Mouse (Mus musculus) B cell, adult 2 months (primary cell): ENCODE data around the gene Klhl26.

Source experiments
- DNase-seq, 2 experiments: peaks; one replicate each; pipeline ENCODE4 v3.0.0; 2022

Klhl26 gene

DNA sequence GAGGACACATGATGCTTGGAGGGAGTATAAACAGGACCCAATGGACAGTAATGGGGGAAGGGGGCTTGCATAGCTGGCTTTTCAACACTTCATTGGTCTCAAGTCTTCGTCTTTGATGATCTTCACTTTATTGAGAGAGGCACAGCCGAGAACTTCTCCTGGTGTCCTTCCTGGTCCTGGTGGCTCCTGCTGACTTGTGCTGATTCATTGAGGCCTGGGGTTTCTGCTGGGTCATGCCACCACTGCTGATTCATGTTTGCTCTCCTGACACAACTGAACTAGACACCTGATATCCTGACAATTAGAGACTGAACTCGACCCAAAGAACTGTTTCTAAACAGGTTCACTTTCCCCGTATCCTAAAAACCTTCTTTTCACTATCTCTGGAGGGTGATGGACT lies 33.4 kb downstream of the Klhl26 start:
- DNase-seq, result no peak

DNA sequence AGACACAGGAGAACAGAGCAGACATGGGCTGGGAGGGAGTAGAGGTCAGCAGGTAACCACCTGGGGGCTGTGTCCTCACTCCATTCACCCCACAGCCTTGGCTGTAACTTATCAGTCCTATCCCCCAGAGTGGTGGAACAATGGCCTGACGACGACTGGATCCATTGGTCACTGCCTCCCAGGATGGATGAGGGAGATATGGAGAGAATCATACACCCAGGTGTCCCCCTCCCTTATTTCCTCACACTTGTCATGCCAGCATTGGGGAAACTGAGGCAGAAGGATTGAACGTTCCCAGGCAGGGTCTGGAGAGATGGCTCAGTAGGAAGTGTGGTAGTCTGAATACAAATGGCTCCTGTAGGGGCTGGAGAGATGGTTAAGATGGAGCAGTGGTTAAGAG lies 35.2 kb downstream of the Klhl26 start:
- no peak for DNase-seq

DNA sequence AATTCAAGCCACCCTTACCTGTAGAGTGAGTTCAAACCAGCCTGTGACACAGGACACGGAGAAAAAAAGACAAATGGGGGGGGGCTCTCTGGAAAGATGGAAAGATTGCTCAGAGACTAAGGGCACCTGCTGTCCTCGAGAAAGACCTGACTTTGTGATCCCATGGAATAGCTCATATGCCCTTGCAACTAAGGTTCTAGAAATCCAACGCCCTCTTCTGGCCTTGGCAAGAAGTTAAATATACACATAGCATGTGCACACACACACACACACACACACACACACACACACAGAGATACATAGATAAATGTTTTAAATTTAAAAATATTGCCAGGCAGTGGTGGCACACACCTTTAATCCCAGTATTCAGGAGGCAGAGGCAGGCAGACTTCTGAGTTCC lies 36.5 kb downstream of the Klhl26 start:
- peak in 1 of 2 experiments; percentile 12 for DNase-seq

- DNase-seq, result no peak
Measured at GRCm38 (mm10) chr8:70439848-70440179, 37.0 kb downstream of the Klhl26 start.

DNA sequence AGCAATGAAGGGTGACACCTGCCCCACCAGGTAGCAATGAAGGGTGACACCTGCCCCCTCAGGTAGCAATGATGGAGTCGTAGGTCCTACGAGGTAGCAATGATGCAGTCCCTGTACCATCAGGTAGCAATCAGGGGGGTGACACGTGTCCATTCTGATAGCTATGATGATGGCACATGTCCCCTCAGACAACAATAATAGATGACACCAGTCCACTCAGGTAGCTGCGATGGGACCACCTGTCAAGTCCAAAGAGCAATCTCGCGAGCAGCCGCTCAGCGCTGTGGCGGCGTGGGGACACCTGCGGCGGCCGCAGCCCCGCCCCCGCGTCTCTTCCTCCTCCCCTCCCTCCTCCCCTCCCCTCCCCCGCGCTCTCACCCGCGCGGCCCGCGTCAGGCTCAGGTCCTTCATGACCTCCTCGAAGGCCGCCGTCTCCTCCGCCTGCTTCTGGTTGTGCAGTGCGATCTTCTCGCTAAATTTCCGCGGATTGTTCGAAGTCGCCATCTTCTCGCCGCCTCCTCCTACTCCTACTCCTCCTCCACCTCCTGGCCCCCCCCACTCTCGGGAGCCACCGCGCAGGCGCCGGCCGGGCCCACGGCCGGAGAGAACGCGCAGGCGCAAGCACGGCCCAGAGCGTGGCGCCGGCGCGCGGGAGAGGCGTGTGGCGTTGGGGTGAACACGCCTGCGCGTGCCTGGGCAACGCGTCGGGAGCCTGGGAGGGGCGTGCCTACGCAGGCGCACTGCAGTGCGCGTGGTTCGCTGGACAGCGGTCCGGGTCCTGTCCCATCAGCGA lies 37.5 kb downstream of the Klhl26 start, which contains the start of gene Crtc1:
Gene Crtc1, minus strand, starts transcription at position 525 of the 793 bp plus-strand sequence.
- DNase-seq, result peak; percentile 99

DNA sequence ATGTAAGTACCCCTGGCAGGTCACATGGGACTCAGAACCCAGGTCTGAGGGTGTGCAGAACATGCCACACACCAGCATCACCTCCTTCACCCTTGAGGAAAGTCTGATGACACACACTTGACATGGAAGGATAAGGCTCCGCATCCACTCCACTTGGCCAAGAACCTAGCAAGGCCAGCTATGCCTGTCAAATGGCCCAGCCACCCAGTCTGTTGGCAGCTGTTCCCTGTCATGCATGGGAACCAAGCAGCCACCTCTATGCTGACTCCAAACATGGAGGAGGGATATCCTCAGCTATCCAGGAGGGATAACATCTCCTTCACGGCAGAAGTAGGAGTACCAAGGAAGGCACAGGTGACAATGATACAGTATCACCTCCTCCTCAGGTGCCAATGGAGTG lies 38.3 kb downstream of the Klhl26 start:
- DNase-seq, result no peak

DNA sequence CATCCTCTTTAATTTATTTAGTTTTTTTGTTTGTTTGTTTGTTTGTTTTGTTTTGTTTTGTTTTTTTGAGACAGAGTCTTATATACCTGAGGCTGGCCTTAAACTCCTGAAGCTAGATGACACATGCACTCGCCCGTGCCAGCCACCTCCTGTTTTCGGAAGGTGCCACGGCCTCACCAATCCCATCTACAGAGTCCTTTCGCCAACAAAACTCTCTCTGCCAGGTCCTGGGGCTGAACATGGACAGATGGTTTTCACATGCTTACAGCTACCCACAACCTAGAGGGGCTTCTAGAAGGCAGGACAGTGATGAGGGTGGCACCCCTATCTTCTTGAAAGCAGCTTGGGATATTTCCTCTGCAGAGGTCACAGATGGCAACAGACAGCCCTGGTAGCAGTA lies 41.6 kb downstream of the Klhl26 start:
- no peak for DNase-seq

DNA sequence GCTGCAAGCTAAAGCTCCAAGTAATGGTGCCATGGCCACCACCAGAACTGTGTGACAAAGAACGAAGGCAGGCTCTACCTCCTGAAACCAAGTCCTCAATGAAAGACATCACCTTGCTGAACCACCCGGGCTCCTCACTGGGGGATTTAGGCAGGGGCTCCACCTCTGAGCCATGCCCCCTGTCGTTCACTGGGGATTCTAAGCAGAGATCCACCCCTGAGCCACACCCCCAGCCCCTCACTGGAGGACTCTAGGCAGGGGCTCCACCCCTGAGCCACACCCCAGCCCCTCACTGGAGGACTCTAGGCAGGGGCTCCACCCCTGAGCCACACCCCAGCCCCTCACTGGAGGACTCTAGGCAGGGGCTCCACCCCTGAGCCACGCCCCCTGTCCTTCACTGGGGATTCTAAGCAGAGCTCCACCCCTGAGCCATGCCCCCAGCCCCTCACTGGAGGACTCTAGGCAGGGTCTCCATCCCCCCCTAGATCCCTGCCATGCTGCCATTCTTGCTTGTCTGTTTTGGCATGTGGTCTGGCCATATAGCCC lies 43.7 kb downstream of the Klhl26 start:
- no peak for DNase-seq

GRCm38 (mm10) chr8:70431213-70431612 lies 45.6 kb downstream of the Klhl26 start:
- no peak for DNase-seq

GRCm38 (mm10) chr8:70426300-70426907 lies 50.4 kb downstream of the Klhl26 start:
- DNase-seq, result peak; percentile 30 to 45

GRCm38 (mm10) chr8:70422722-70423121 lies 54.0 kb downstream of the Klhl26 start:
- DNase-seq, result no peak

DNA sequence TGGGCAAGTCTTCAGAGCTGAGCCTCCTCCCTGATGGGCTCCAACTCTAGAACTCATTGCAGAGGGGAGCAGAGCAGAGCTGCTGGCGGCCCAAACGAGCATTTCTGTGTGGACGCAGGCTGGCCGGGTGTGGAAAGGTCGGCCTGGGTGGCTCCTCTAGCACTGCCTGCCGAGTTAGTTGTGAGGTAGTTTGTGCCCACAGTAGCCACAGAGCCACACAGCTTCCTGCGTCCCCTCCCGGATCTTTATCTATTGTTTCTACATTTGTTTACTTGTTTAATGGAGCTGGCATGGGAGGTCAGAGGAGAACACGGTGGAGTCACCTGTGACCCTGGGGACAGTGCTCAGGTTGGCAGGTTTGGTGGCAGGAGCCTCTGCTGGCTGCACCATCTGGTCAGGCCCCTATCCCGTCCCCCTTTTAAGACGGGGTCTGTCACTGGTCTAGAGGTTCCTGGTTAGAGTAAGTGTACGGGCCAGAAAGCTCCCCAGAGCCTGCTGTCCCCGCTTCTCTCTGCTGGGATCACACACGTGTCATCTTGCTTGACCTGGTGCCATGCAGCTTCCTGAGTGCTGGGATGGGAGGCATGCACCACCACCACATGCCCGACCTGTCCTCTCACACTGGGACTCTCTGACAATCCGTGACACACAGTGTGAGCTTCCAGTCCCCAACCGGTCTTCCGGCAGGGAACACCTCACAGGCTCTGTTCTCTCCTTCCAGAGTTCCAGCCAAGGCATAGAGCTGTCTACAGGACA lies 55.2 kb downstream of the Klhl26 start:
- no peak for DNase-seq

DNA sequence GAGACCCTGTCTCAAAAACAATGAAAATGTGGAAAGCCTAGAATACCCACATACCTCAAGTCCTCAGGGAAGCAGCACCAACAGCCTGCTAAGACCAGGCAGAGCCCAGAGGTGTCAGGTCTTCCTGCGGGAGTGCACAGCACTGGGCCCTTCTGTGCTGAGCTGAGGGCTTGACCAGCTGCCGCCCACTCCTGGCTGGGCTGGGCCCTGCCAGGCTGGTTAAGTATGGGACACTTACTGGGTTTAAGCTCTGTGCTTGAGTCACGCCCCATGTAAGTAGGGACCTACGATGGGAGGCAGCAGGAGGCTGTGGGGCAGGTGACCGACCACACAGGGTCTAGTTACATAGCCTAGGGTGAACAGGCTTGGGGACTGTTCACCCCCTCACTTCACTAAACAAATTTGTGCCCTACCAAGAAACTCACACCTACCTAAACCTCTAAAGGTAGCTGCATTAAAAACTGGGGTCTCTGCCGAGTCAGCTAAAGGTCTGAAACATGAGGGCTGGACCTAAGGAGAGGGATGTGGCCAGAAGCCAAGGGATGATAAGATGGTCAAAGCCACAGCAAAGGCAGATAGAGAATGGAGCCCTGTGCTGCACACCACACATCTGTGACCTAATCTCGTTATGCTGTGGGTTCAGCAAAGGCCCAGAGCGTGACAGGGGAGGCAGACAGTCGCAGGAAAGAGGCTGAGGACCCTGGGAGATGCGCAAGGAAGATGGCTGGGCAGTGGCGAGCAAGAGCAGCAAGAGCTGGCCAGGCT lies 56.7 kb downstream of the Klhl26 start:
- no peak for DNase-seq

- no peak for DNase-seq
Measured at GRCm38 (mm10) chr8:70418954-70419353, 57.8 kb downstream of the Klhl26 start.

- DNase-seq, result no peak
Measured at GRCm38 (mm10) chr8:70417914-70418313, 58.9 kb downstream of the Klhl26 start.

GRCm38 (mm10) chr8:70416941-70417340 lies 59.8 kb downstream of the Klhl26 start:
- DNase-seq, result no peak

GRCm38 (mm10) chr8:70415540-70416451 lies 61.0 kb downstream of the Klhl26 start:
- peak; percentile 45 for DNase-seq

- no peak for DNase-seq
Measured at GRCm38 (mm10) chr8:70414310-70414946, 62.3 kb downstream of the Klhl26 start.

DNA sequence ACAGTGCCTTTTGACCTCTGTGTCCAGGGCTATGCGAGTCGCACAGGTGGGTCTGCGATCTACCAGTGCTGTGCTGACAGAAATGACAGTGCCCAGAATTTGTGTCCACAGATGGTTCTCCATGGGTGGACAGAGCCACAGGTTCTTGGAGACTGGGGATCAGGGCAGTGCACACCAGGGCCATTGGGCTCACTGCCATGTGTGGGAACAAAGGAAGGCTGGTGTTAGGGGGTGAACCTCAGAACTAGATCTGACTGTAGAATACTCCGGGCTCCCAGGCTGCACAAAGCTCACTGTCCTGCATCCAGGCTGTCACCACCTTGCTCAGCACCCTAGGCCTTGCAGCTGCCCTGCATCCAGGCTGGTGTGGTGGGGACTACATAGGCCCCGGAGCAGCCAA lies 66.5 kb downstream of the Klhl26 start:
- no peak for DNase-seq

- DNase-seq, result no peak
Measured at GRCm38 (mm10) chr8:70409455-70409871, 67.3 kb downstream of the Klhl26 start.

- no peak for DNase-seq
Measured at GRCm38 (mm10) chr8:70409019-70409418, 67.7 kb downstream of the Klhl26 start.
